Mouse (Mus musculus): ENCODE data around the gene Ppp1r1c.

The Ppp1r1c gene

GRCm38 (mm10) chr2:79744164-79744563, 36.6 kb downstream of the Ppp1r1c start:
- WGBS, result 90% methylated on average over 4 of the region's 4 CpGs

DNA sequence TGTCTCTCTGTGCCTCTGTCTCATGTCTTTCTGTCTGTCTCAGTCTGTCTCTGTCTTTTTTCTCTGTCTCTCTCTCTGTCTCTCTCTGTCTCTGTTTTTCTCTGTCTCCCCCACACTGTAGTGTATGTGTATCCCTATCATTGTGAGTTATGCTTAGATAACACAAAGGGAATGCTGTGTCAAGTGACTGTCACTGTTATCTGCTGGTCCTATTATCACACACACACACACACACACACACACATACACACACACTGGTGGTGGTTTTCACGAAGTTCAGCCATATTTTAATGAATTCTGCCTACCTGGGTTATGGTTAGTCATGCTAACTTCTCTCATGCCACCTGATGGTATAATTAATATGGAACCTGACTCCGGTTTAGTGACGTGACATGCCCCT, 44.1 kb downstream of the Ppp1r1c start:
- WGBS, result 82% methylated on average over 3 of the region's 3 CpGs

GRCm38 (mm10) chr2:79760018-79760417, 52.4 kb downstream of the Ppp1r1c start:
- 37% methylated on average over 4 of the region's 4 CpGs for WGBS

GRCm38 (mm10) chr2:79762723-79763388, 55.3 kb downstream of the Ppp1r1c start:
- 51% methylated on average over 6 of the region's 6 CpGs for WGBS

GRCm38 (mm10) chr2:79765032-79765431, 57.5 kb downstream of the Ppp1r1c start:
- WGBS, result 65% methylated on average over 3 of the region's 3 CpGs

DNA sequence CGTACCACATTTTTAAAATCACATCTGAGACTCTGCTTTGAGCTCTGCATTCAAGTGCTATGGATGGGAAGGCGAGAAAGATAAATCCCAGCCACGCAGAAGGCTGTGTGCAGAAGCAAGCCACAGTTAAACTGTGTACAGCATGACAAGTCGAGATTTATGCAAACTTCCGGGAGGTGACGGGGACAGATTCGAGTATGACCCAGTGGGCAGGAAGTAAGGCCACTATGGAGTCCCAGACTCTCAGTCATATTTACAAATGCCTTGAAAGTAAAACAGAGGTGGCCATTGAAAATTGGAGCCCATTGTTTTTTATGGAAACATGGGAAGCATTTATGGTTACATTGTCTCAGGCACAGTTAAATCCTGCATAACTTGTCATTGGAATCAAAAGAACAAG, 58.1 kb downstream of the Ppp1r1c start:
- WGBS, result 80% methylated on average over 7 of the region's 7 CpGs

GRCm38 (mm10) chr2:79768625-79769024, 61.0 kb downstream of the Ppp1r1c start:
- 99% methylated on average over 2 of the region's 2 CpGs for WGBS

- 69% methylated on average over 3 of the region's 3 CpGs for WGBS
Measured at GRCm38 (mm10) chr2:79770307-79770706, 62.7 kb downstream of the Ppp1r1c start.

- 1% methylated on average over 5 of the region's 5 CpGs for WGBS
Measured at GRCm38 (mm10) chr2:79774372-79774771, 66.8 kb downstream of the Ppp1r1c start.

- WGBS, result 71% methylated on average over 2 of the region's 2 CpGs
Measured at GRCm38 (mm10) chr2:79777801-79778200, 70.2 kb downstream of the Ppp1r1c start.

DNA sequence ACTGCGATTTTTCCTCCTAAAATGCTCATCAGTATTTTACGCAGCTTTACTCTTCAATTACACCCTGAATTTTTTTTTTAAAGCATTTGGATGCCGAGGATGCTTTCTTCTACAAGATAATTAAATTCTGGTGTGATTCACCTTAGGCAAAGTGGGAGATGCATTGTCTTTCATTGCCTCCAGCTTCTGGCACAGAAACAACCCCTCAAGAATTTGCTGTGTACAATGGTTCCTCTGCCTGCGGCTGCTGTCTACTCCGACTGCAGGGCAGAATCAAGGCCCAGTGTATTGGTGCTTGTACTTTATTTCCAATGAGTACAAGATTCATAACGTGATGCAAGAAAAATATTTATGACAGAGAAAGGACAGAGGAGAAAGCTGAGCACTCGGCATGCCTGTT, 73.2 kb downstream of the Ppp1r1c start:
- WGBS, result 71% methylated on average over 7 of the region's 7 CpGs

- 55% methylated on average over 8 of the region's 8 CpGs for WGBS
Measured at GRCm38 (mm10) chr2:79785541-79786134, 78.1 kb downstream of the Ppp1r1c start.

DNA sequence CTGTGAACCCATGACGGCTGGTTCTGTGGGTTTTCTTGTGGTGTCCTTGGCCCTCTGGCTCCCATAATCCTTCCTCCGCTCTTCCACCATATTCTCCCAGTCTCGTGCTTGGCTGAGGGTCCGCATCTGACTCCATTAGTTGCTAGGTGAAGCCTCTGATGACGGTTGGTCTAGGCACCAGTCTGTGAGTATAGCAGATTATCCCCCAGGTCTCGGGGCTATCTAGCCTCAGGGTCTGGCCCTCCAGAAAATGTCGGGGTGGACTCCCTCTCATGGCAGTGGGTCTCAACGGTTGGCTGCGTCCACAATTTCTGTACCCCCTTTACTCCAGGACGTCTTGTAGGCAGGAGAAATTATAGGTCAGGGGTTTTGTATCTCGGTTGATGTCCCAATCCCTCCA, 78.9 kb downstream of the Ppp1r1c start:
- WGBS, result 92% methylated on average over 11 of the region's 11 CpGs

DNA sequence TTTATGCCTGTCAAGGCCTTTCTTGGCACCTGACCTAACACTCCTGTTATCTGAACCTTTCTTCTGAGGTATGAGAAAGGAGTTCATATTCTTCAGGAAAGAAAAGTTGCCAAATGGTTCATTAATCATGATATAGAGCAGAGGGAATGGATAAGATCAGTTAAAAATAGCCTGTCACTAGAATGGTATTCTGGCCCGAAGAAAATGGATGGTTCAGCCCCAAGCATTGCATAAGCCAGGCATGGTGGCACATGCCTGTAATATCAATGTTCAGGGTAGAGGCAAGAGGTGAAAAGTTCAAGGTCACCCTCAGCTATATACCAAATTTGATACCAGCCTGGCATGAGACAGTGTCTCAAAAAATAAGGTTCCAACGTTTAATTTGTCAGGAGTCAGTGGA, 85.6 kb downstream of the Ppp1r1c start:
- 86% methylated on average over 2 of the region's 2 CpGs for WGBS

- 95% methylated on average over 2 of the region's 2 CpGs for WGBS
Measured at GRCm38 (mm10) chr2:79797444-79797843, 89.9 kb downstream of the Ppp1r1c start.

DNA sequence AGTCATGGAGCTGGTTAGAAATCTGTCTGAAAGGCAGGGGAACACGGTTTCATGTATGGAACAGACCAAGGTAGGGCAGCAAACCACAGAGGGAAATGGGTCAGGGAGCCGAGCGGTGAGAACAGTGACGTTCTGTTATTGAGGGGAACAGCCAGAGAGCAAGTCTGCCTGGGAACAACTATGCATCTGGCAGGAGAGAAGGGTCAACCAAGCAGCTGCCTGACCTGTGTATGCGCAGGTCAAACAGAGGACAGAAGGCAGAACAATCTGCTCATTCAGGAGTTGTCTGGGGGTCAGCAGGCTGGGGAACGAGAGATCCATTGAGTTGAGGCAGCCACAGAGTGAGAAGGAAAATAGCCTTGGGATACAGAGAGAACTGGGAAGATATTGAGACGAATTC, 91.0 kb downstream of the Ppp1r1c start:
- WGBS, result 71% methylated on average over 7 of the region's 7 CpGs

DNA sequence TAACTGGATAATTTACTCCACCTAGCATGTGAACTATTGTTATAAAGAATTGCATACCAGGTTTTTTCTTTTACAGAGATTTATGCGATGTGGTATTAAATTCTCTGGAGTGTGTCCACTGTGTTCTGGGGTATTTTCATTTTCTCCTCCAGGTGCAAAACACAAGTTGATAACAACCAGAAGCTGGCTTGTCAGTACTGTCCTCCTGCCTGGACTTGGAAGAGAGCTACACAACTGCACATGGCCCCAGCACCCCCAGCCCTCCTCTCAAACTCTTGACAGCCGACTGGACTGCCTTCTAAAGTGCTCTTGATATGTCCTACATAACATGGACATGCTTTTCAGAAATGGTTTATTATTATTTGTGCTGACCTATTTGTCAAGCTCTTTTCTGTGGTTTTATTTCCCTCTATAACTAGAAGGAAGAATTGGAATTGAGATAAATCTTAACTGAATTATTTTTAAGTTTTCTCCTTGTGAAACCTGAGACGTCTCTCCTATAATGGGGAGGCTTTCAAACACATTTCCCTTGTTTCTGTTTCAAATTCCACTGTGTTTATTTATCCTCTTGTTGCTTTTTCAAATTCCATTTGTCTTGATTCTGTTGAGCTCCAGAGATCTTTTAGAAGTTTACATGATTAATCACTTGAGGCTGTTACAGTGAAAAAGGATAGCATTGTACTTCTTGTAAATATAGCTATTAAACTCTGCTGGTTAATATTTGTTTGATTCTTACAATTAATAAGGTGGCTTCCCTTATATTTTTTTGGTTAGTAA, 108.3 kb downstream of the Ppp1r1c start:
- 76% methylated on average over 3 of the region's 3 CpGs for WGBS

- 86% methylated on average over 3 of the region's 3 CpGs for WGBS
Measured at GRCm38 (mm10) chr2:79819543-79819942, 112.0 kb downstream of the Ppp1r1c start.

- WGBS, result 91% methylated on average over 4 of the region's 4 CpGs
Measured at GRCm38 (mm10) chr2:79825853-79826252, 118.3 kb downstream of the Ppp1r1c start.

DNA sequence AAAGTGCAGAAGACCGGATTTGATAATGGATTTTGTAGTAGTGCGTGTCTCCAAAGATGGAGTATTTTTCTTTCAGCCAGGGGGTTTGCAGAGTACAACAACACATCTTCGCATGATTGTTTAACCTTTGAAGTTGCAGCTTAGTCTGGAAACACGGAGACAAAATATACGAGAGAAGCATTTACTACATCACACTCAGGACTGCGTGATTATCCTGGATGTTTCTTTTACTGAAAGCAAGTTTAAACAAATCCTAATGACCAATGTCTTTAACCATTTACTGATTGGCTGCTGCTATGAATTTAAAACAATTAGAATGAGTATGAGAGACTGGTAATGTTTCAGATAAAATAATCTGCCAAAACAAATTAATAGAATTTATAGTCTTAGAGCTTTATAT, 131.5 kb downstream of the Ppp1r1c start:
- WGBS, result 79% methylated on average over 6 of the region's 6 CpGs

- 71% methylated on average over 5 of the region's 5 CpGs for WGBS
Measured at GRCm38 (mm10) chr2:79839513-79839912, 131.9 kb downstream of the Ppp1r1c start.

- WGBS, result 85% methylated on average over 13 of the region's 13 CpGs
Measured at GRCm38 (mm10) chr2:79847396-79847795, 139.8 kb downstream of the Ppp1r1c start.

GRCm38 (mm10) chr2:79856874-79857273, 149.3 kb downstream of the Ppp1r1c start:
- WGBS, result 93% methylated on average over 1 of the region's 1 CpGs

Measured in cerebral cortex, adult 2 months (tissue).